Mouse (Mus musculus) embryonic facial prominence, embryonic 10.5 days (tissue): ENCODE data around the gene Zbtb25. TPM values are rescaled to one million over a fixed set of nuclear protein-coding genes. Genes with fewer than 3 reads are reported as not detected.
A peak's percentile ranks its signal among the peaks of the same experiment; 100 is the strongest.

Experiments used
- DNase-seq: peaks from one replicate; pipeline ENCODE4 v3.0.0-alpha.2; 2017; ENCODE audit warnings: low spot score
- H3K27ac ChIP-seq: fragments of 300-500 bp; sonication (generic); replicated peaks from 2 replicates; pipeline ENCODE4 v1.5.1; 2016; ENCODE audit warnings: mild to moderate bottlenecking
- H3K27me3 ChIP-seq: fragments of 300-500 bp; sonication (generic); replicated peaks from 2 replicates; pipeline ENCODE4 v1.6.1; 2016; ENCODE audit warnings: low read depth, mild to moderate bottlenecking; ENCODE audit not compliant: poor library complexity, severe bottlenecking
- H3K36me3 ChIP-seq: fragments of 300-500 bp; sonication (generic); replicated peaks from 2 replicates; pipeline ENCODE4 v1.6.1; 2016; ENCODE audit warnings: mild to moderate bottlenecking, moderate library complexity
- H3K4me1 ChIP-seq: fragments of 300-500 bp; sonication (generic); 2 replicates; pipeline ENCODE4 v1.6.1; 2016
- H3K4me3 ChIP-seq: fragments of 300-500 bp; sonication (generic); 2 replicates; pipeline ENCODE4 v1.5.1; 2016; ENCODE audit warnings: mild to moderate bottlenecking, moderate library complexity
- H3K9me3 ChIP-seq: fragments of 300-500 bp; sonication (generic); 2 replicates; pipeline ENCODE4 v1.6.1; 2016; ENCODE audit warnings: mild to moderate bottlenecking
- WGBS: fragments of 180-500 bp; shearing (Covaris S2); methylation state at CpG from one replicate; pipeline ENCODE4 v1.1.7; 2016; 5-methylcytosine and 5-hydroxymethylcytosine counted together
- polyA plus RNA-seq: library from polyadenylated mRNA; unstranded; fragments of >200 nt; fragmentation: Nextera tagmentation; extraction: Ambion mirVana; gene quantifications from 2 replicates; pipeline ENCODE4 v1.2.1, GENCODE M21; 2016

Gene Zbtb25
- polyA plus RNA-seq, 1 experiment from 2014 or later: 14.6 TPM

DNA sequence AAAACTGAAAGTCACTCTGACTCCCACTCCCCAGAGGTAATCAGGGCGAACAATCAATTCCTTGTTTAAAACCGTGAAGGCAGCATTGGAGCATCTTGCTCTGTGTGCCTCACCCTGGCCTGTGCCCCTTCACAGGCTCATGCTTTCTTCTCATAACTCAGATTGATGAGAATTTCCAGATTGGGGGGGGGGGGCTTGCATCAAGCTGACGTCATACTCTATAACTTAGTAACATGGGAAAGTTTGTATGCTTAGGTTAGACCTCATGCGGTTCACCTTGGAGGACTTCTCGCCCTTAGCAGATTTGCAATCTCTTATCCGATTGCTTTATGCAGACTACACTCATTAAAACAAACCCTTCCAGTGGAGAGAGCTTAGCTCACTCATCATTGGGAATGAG, 4.6 kb upstream of the Zbtb25 start:
- 69% methylated on average over 6 of the region's 6 CpGs for WGBS
- H3K27ac ChIP-seq: no peak overlapping the region

GRCm38 (mm10) chr12:76372881-76373818, 3.7 kb upstream of the Zbtb25 start:
- Histone ChIP-seq H3K4me1 (peaks cover 44% of the 10 kb centered on the region), H3K9me3 (no peaks in the 10 kb centered on the region), H3K4me3 (peak overlapping the region; percentile 90; the same call in 1 of the 2 replicates), H3K27me3 (no peaks in the 10 kb centered on the region), H3K27ac (no peak overlapping the region), H3K36me3 (no peaks in the 10 kb centered on the region)
- DNase-seq: peak; percentile 30
- 65% methylated on average over 7 of the region's 7 CpGs for WGBS

More for the DNA sequence above, 4.6 kb upstream of the Zbtb25 start:
- no peaks in the 10 kb centered on the region for H3K9me3 ChIP-seq
- no peaks in the 10 kb centered on the region for H3K36me3 ChIP-seq
- H3K27me3 ChIP-seq: no peaks in the 10 kb centered on the region
- no peak for DNase-seq
- peaks cover 41% of the 10 kb centered on the region for H3K4me1 ChIP-seq
- no peak overlapping the region for H3K4me3 ChIP-seq

- Histone ChIP-seq H3K27me3 (no peaks in the 10 kb centered on the region), H3K4me3 (peak overlapping the region; percentile 90), H3K36me3 (no peaks in the 10 kb centered on the region; the same call in 1 of the 2 replicates), H3K4me1 (peaks cover 51% of the 10 kb centered on the region), H3K27ac (peak overlapping the region; percentile 100; the same call in 1 of the 2 replicates), H3K9me3 (no peaks in the 10 kb centered on the region)
- no peak for DNase-seq
- 48% methylated on average over 7 of the region's 7 CpGs for WGBS
Observed at GRCm38 (mm10) chr12:76372046-76372445, 2.6 kb upstream of the Zbtb25 start.

- Histone ChIP-seq H3K4me1 (peaks cover 55% of the 10 kb centered on the region), H3K36me3 (no peaks in the 10 kb centered on the region; the same call in 1 of the 2 replicates), H3K4me3 (peak overlapping the region; percentile 90), H3K27ac (peak overlapping the region; percentile 100), H3K27me3 (no peaks in the 10 kb centered on the region), H3K9me3 (no peaks in the 10 kb centered on the region)
- under 1% methylated on average over 63 of the region's 63 CpGs for WGBS
- DNase-seq: peak; percentile 88
Observed at GRCm38 (mm10) chr12:76370831-76371571, 1.6 kb upstream of the Zbtb25 start.

DNA sequence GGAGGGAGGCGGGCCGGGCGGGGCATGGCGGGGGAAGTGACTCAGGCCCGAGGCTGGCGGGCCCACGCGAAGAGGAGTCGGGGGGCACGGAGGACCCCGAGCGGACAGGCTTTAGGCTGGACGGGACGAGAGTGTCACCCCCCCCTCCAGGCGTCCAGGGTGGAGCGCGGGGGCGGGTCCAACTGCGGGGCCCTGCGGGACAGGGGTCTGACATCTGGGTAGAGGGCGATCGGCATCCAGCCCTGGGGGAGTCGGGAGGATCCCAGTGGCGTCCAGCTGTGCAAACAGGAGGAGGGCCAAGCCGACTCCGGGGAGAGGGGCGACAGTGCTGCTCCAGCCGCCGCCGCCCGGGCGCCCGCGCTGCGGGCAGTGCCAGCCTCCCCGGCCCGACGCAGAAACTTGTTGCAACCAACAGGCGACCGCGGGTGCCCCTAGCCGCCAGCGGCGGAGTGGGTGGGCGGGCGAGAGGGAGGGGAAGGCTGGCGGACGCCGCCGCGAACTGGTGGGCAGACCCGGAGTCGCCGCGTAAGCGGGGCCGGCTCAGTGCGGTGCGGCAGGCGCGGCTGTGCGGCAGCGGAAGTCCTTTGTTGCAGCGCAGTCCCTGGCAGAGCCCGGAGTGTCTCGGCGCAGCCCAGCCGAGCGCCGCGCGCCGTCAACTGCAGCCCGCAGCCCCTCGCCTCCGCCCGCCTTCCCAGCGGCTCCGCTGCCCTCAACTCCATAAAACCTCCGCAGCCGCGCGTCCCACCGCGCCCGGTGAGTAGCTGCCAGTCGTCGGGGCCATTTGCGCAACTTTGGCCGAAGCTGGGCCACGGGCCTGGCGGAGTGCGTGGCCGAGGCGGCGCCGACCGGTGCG, 802 bp upstream of the Zbtb25 start, which contains the start of gene Zbtb1:
Gene Zbtb1 (plus strand): TSS at position 289 of the 853 bp plus-strand sequence.
- peak; percentile 90 for DNase-seq
- Histone ChIP-seq H3K36me3 (no peaks in the 10 kb centered on the region; the same call in 1 of the 2 replicates), H3K4me1 (peaks cover 59% of the 10 kb centered on the region), H3K9me3 (no peaks in the 10 kb centered on the region), H3K27me3 (no peaks in the 10 kb centered on the region), H3K27ac (peak within 1 kb of the TSS; percentile 100), H3K4me3 (peak within 1 kb of the TSS; percentile 90)
- WGBS: under 1% methylated on average over 96 of the region's 99 CpGs

GRCm38 (mm10) chr12:76368790-76369205, 604 bp downstream of the Zbtb25 start:
- Histone ChIP-seq H3K4me1 (peaks cover 49% of the 10 kb centered on the region), H3K27ac (peak overlapping the region; percentile 100), H3K9me3 (no peaks in the 10 kb centered on the region), H3K4me3 (peak overlapping the region; percentile 90), H3K36me3 (peaks cover 7% of the 10 kb centered on the region; the same call in 1 of the 2 replicates), H3K27me3 (no peaks in the 10 kb centered on the region)
- peak; percentile 75 for DNase-seq
- under 1% methylated on average over 26 of the region's 26 CpGs for WGBS

DNA sequence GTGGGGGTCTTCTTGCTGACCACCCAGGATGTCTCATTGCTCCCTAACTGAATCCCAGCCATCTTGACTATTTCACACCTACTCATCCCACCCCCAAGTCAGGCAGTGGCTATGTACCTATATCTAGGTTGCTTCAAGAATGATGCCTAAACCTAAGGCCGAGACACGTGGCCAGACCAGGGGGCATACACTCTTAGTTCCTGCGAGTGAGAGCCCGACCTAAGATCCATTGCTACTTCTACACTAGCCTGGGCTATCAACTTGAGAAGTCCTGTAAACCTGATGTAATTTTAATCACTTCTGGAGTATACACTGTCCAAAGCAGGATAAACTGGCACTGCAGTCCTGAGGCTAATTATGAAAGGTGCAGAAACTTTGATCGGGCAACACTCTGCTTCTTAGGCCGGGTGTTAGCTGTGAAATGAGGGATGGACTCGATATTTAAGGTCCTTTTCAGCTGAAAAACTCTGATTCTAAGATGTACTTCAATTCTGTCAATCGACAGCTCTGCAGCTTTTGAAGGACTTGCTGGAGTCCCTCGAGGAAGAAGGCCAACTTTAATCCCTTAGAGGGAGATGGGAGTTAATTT, 1.1 kb downstream of the Zbtb25 start:
- WGBS: 10% methylated on average over 9 of the region's 9 CpGs
- peak overlapping the region; percentile 100 for H3K27ac ChIP-seq
- H3K4me3 ChIP-seq: peak overlapping the region; percentile 90
- peaks cover 49% of the 10 kb centered on the region for H3K4me1 ChIP-seq
- peaks cover 10% of the 10 kb centered on the region; the same call in 1 of the 2 replicates for H3K36me3 ChIP-seq
- DNase-seq: no peak
- H3K9me3 ChIP-seq: no peaks in the 10 kb centered on the region
- H3K27me3 ChIP-seq: no peaks in the 10 kb centered on the region

DNA sequence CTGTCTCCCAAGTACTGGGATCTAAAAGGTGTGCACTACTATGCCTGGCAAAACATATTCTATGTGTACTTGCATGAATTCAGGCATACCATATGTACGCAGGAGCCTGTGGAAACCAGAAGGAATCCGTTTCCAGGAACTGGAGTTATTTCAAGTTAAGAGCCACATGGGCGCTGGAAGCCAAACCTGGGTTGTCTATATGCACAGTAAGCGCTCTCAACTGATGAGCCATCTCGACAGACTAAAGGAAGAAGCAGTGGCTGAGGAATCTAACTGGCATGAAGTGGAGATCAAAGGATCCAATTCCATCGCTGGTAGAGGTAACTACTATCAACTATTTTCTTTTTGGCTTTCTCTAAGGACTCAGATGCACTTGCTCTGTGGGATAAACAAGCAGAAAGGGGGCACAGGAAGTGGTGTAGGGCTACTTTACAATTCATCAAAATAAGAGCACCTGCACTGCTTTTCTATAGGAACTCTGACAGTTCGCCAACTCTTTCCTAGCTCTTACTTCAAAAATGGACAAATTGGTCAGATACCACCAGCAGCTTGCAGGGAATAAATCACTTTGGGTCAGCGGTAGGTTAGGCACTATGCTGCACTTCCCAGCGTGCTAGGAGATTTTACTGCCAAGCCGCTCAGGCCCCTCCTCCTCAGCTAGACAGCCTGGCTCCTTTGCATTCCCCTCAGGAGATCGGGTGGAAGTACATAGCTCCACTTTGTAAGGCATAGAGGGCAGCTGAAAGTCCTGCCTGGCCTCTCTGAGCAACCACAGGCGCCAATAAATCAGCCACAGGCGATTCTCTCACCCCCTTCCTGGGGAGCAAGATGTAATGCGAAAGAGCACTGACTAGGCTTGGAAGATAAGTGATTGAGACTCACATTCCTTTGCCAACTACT, 2.1 kb downstream of the Zbtb25 start:
- Histone ChIP-seq H3K36me3 (peaks cover 13% of the 10 kb centered on the region; the same call in 1 of the 2 replicates), H3K4me3 (peak overlapping the region; percentile 90), H3K9me3 (no peaks in the 10 kb centered on the region), H3K27ac (peak overlapping the region; percentile 54), H3K4me1 (peaks cover 41% of the 10 kb centered on the region), H3K27me3 (no peaks in the 10 kb centered on the region)
- 29% methylated on average over 14 of the region's 14 CpGs for WGBS
- peak; percentile 40 for DNase-seq

DNA sequence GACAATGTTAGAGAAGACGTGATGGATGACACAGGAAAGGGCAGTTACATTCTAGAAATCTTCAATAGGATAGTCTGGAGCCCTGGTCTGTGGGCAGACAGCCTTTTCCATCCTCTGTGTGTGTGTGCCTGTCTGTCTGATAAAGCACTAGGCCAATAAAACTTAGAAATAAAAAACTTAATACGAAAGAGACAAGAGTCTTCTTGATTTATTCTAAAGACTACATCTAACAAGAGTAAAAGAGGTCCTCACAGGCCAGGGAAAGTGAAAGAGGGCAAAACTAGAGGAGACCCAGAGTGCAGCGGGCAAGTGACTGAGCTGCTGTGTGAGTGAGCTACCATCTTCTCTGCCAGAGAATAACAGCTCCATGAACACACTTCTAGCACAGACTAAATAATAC, 3.1 kb downstream of the Zbtb25 start:
- no peak for DNase-seq
- Histone ChIP-seq H3K4me3 (no peak overlapping the region), H3K27ac (no peak overlapping the region), H3K27me3 (no peaks in the 10 kb centered on the region), H3K36me3 (peaks cover 15% of the 10 kb centered on the region; the same call in 1 of the 2 replicates), H3K4me1 (peaks cover 30% of the 10 kb centered on the region), H3K9me3 (no peaks in the 10 kb centered on the region)
- 86% methylated on average over 3 of the region's 3 CpGs for WGBS

GRCm38 (mm10) chr12:76362303-76362676, 7.1 kb downstream of the Zbtb25 start:
- DNase-seq: no peak
- 84% methylated on average over 9 of the region's 9 CpGs for WGBS
- Histone ChIP-seq H3K36me3 (peaks cover 21% of the 10 kb centered on the region), H3K27ac (no peak overlapping the region), H3K4me3 (no peak overlapping the region), H3K27me3 (no peaks in the 10 kb centered on the region), H3K9me3 (no peaks in the 10 kb centered on the region), H3K4me1 (peaks cover 11% of the 10 kb centered on the region)
